Mouse (Mus musculus) liver, adult 2 months (tissue): ENCODE measurements around the gene Zyx. TPM values are rescaled to one million over a fixed set of nuclear protein-coding genes. Genes with fewer than 3 reads are reported as not detected.

ENCODE experiments used
- DNase-seq: peaks from one replicate; pipeline ENCODE4 v3.0.0-alpha.2; 2011; ENCODE audit warnings: low read depth, low spot score; ENCODE audit errors: extremely low read depth
- H3K27ac ChIP-seq: fragments of 200-500 bp; replicated peaks from 2 replicates; pipeline ENCODE4 v1.5.1; 2012; ENCODE audit warnings: low read depth, mild to moderate bottlenecking, control low read depth, inconsistent platforms, low read length; ENCODE audit not compliant: insufficient read depth
- H3K27me3 ChIP-seq: fragments of 200-500 bp; 2 replicates; pipeline ENCODE4 v1.6.1; 2012; ENCODE audit warnings: mild to moderate bottlenecking, moderate library complexity, low read length, inconsistent platforms; ENCODE audit not compliant: control insufficient read depth, insufficient read depth
- H3K36me3 ChIP-seq: fragments of 200-500 bp; 2 replicates; pipeline ENCODE4 v1.6.1; 2012; ENCODE audit warnings: low read length, inconsistent platforms; ENCODE audit not compliant: control insufficient read depth, insufficient read depth
- H3K4me1 ChIP-seq: fragments of 200-500 bp; 2 replicates; pipeline ENCODE4 v1.6.1; 2011; ENCODE audit warnings: low read length; ENCODE audit not compliant: control insufficient read depth, insufficient read depth
- H3K4me3 ChIP-seq: fragments of 200-500 bp; 2 replicates; pipeline ENCODE4 v1.5.1; 2011; ENCODE audit warnings: low read depth, mild to moderate bottlenecking, control low read depth, low read length, moderate library complexity; ENCODE audit not compliant: insufficient read depth
- H3K79me2 ChIP-seq: fragments of 200-500 bp; 2 replicates; pipeline ENCODE4 v1.6.1; 2012; ENCODE audit warnings: inconsistent platforms, mild to moderate bottlenecking, low read length, moderate library complexity; ENCODE audit not compliant: control insufficient read depth, insufficient read depth
- H3K9ac ChIP-seq: fragments of 200-500 bp; 2 replicates; pipeline ENCODE4 v1.6.1; 2012; ENCODE audit warnings: low read depth, mild to moderate bottlenecking, control low read depth, inconsistent platforms, low read length
- CTCF ChIP-seq: fragments of 200-500 bp; IDR thresholded peaks from 2 replicates; pipeline ENCODE4 v1.5.1; 2011; ENCODE audit warnings: low read depth, low read length, control low read depth
- POLR2A ChIP-seq: fragments of 200-500 bp; IDR thresholded peaks from 2 replicates; pipeline ENCODE4 v1.6.1; 2011; ENCODE audit warnings: low read length, control low read depth; ENCODE audit not compliant: insufficient read depth; ENCODE audit errors: extremely low read depth
- WGBS: fragments of 180-500 bp; shearing (Covaris S2); methylation state at CpG from one replicate; pipeline ENCODE4 v1.1.7; 2018; 5-methylcytosine and 5-hydroxymethylcytosine counted together
- polyA plus RNA-seq: library from polyadenylated mRNA; depleted of rRNA; stranded (reverse); fragments of >200 nt; gene quantifications from 2 replicates; pipeline ENCODE4 v1.2.3, GENCODE M21; 2012
- total RNA-seq: library from RNA; depleted of rRNA; stranded (reverse); fragments of >200 nt; gene quantifications from 2 replicates; pipeline ENCODE4 v1.2.3, GENCODE M21; 2014

The Zyx gene
- total and polyA plus RNA-seq, 2 experiments, result 6.4 to 49.8 TPM

GRCm38 (mm10) chr6:42383360-42383759 lies 33.9 kb downstream of the Zyx start:
- Histone ChIP-seq H3K4me1 (peaks cover 5% of the 10 kb centered on the region), H3K79me2 (no peaks in the 10 kb centered on the region), H3K27ac (no peak overlapping the region), H3K27me3 (no peaks in the 10 kb centered on the region), H3K9ac (no peak overlapping the region), H3K36me3 (no peaks in the 10 kb centered on the region), H3K4me3 (no peak overlapping the region)
- DNase-seq, result no peak
- TF ChIP-seq CTCF (no peak), POLR2A (no peak)
- 95% methylated on average over 5 of the region's 5 CpGs for WGBS

DNA sequence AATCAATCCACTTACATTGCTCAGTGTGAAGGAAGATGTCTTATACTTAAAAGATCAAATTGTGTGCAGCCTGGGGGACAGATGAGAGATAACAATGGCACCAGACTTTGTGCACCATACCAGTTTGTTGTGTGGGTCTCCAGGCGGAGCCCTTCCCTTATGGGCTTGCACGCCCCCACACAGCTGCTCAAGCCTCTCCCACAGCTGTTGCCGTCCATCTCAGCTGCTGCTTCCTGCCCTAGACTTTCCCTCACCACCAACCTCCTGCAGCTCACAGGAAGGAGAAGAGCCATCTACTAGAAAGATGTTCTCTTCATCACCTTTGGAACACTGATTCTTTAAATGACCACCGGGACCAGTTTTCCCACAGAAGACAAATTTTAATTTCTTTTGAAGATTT lies 36.2 kb downstream of the Zyx start:
- H3K79me2 ChIP-seq, result no peaks in the 10 kb centered on the region
- peaks cover 5% of the 10 kb centered on the region for H3K4me1 ChIP-seq
- no peaks in the 10 kb centered on the region for H3K27me3 ChIP-seq
- WGBS, result 92% methylated on average over 4 of the region's 4 CpGs
- no peak for DNase-seq
- no peak overlapping the region for H3K9ac ChIP-seq
- TF ChIP-seq CTCF (no peak), POLR2A (no peak)
- no peak overlapping the region for H3K27ac ChIP-seq
- H3K4me3 ChIP-seq, result no peak overlapping the region
- H3K36me3 ChIP-seq, result no peaks in the 10 kb centered on the region

GRCm38 (mm10) chr6:42391796-42392330 lies 42.4 kb downstream of the Zyx start:
- peaks cover 3% of the 10 kb centered on the region; the same call in 1 of the 2 replicates for H3K4me1 ChIP-seq
- 76% methylated on average over 2 of the region's 2 CpGs for WGBS
- DNase-seq, result peak; percentile 41
- H3K9ac ChIP-seq, result no peak overlapping the region
- no peaks in the 10 kb centered on the region for H3K36me3 ChIP-seq
- no peaks in the 10 kb centered on the region for H3K27me3 ChIP-seq
- TF ChIP-seq CTCF (no peak), POLR2A (no peak)
- no peak overlapping the region for H3K4me3 ChIP-seq
- no peaks in the 10 kb centered on the region for H3K79me2 ChIP-seq
- H3K27ac ChIP-seq, result no peak overlapping the region

DNA sequence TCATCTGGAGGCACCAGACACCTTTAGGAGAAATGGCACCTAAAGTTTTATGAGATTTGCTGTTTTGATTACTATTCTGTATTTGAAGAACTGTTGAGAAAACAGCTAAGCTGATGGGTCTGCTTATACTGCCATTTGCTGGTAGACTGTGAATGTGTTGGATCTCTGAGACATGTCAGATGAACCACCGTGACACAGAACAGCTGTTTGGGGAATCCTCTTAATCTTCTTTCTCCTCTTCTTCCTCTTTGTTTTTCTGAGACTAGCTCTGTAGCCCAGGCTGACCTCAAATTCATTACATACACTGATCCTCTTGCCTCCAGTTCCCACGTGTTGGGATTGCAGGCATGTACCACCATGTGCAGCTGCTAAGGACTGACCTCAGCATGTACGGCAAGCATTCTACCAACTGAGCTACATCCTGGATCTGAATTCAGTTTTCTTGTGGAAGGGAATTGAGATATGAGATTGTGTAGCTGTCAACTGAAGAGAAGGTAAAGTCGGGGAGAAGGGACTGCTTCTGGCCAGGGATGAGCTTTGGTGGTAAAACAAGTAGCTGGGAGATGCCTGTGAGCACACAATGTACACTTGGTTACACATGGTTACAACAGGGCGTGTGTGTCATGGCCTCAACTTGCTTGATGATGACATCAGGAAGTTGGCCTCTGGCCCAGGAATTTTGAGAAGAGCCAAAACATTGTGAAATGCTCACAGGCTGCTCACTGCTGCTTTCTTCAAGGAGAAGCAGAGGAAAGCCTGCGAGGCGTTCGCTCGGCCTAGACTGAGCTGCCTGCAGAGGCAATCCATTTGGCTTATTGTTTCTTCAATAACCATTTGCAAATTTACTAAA lies 46.8 kb downstream of the Zyx start:
- 0 out of 2 replicates have a peak overlapping the region, but pooled peaks have one; percentile 2 for H3K27ac ChIP-seq
- peaks cover 3% of the 10 kb centered on the region; the same call in 1 of the 2 replicates for H3K4me1 ChIP-seq
- DNase-seq, result peak; percentile 86
- WGBS, result 27% methylated on average over 9 of the region's 9 CpGs
- no peak overlapping the region for H3K4me3 ChIP-seq
- TF ChIP-seq POLR2A (no peak), CTCF (no peak)
- H3K79me2 ChIP-seq, result no peaks in the 10 kb centered on the region
- no peak overlapping the region for H3K9ac ChIP-seq
- H3K36me3 ChIP-seq, result no peaks in the 10 kb centered on the region
- H3K27me3 ChIP-seq, result no peaks in the 10 kb centered on the region

GRCm38 (mm10) chr6:42397041-42397657 lies 47.7 kb downstream of the Zyx start:
- no peaks in the 10 kb centered on the region for H3K36me3 ChIP-seq
- 0 out of 2 replicates have a peak, but pooled peaks cover 3% of the 10 kb centered on the region for H3K4me1 ChIP-seq
- no peak overlapping the region for H3K4me3 ChIP-seq
- H3K79me2 ChIP-seq, result no peaks in the 10 kb centered on the region
- WGBS, result 84% methylated on average over 3 of the region's 3 CpGs
- peak; percentile 16 for DNase-seq
- no peak overlapping the region for H3K27ac ChIP-seq
- TF ChIP-seq POLR2A (no peak), CTCF (no peak)
- H3K27me3 ChIP-seq, result no peaks in the 10 kb centered on the region
- H3K9ac ChIP-seq, result no peak overlapping the region
